Mouse (Mus musculus) spleen, adult 18-20 months (tissue): ENCODE results near the gene Elmo2.

Experiments used
- DNase-seq, 2 experiments: peaks; one replicate each; pipeline ENCODE4 v3.0.0; 2022; ENCODE audit warnings: mixed read lengths in 2 of 2

The Elmo2 gene

GRCm38 (mm10) chr2:165288315-165289031, 37.8 kb downstream of the Elmo2 start:
- DNase-seq: no peak

GRCm38 (mm10) chr2:165287202-165287984, 38.9 kb downstream of the Elmo2 start, which contains the start of gene Slc35c2:
Slc35c2 (minus strand) TSS chr2:165287869.
- DNase-seq: peak; percentile 78 to 93

GRCm38 (mm10) chr2:165286361-165287201, 39.7 kb downstream of the Elmo2 start:
- DNase-seq: peak; percentile 46 to 48

- peak; percentile 60 to 64 for DNase-seq
Measured at GRCm38 (mm10) chr2:165285621-165286020, 40.7 kb downstream of the Elmo2 start.

DNA sequence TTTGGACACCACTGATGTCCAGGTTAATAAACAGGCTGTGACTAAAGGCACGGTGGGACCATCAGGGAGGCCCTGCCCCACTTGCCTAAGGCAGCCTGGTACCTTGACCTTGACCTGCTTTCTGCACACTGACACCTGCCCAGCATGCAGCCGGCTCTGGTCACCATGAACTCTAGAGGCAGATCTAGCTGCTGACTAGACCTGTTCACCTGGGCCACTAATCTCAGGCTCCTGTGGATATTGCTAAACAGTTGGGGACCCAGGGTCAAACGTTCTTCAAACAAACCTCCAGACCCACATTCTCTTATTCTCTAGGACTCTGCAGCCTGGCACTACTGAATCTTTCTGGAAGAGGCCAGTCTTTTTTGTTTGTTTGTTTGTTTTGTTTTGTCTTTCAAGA, 41.2 kb downstream of the Elmo2 start:
- DNase-seq: no peak

- no peak for DNase-seq
Measured at GRCm38 (mm10) chr2:165284377-165284776, 41.9 kb downstream of the Elmo2 start.

DNA sequence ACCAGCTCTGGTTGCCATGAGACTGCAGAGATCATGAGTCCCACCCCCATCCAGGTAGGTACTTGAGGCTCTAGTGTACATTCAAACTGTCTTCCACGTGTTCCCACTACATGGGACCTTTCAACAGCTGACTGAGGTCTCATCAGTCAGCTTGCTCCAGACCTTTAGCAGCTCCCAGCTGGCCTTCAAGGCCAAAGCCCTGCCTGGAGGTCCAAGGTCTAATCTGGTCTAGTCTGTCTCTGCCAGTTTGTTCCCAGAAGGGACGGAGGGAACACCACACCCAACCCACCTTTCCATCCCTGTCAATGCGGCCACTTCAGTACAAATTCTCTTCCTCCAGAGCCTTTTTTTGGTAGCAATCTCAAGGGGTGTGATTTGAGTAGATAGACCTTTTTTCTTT, 42.6 kb downstream of the Elmo2 start:
- no peak for DNase-seq

DNA sequence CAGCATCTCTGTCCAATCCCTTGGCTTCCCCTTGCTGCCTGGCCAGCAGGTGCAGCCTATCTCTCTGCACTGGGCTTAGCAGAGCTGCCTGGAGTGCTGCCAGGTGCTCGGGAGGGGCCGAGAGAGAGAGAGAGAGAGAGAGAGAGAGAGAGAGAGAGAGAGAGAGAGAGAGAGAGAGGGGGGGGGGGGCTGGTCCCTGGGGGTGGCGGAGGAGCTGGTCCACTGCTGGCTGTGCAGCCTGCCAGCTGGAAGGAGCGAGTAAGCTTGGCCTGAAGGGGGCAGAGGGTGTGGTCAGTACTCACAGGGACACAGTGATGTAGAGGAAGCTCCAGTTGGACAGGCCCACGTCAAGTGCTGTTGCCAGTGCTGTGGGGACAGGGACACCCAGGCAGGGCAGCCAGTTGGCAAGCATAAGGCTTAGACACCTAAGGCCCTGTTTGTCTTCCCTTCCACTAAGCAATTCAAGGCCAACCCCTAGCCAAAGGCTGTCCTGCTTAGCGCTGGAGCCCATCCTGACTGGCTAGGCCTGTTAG, 44.4 kb downstream of the Elmo2 start:
- DNase-seq: no peak

GRCm38 (mm10) chr2:165279351-165279750, 46.9 kb downstream of the Elmo2 start:
- DNase-seq: no peak

GRCm38 (mm10) chr2:165277188-165277740, 49.0 kb downstream of the Elmo2 start:
- DNase-seq: no peak

DNA sequence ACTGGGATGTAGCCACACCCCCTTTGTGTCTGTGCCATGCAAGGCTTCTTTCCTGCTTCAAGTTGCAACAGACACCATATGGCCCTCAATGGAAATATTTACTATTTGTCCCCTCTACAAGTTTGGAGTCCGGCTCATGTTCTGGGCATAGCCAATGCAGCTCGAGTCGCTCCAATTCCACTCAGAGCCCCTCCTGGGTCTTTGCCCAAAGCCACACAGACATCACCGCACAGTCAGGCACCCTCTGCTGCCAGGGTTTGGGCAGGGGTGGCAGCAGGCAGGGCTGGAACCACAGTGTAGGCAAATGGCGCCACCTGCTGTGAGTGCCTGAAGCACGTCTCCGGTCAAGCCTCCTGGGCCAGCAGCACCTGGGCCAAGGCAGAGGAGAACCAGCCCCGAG, 50.5 kb downstream of the Elmo2 start:
- peak; percentile 48 to 67 for DNase-seq

DNA sequence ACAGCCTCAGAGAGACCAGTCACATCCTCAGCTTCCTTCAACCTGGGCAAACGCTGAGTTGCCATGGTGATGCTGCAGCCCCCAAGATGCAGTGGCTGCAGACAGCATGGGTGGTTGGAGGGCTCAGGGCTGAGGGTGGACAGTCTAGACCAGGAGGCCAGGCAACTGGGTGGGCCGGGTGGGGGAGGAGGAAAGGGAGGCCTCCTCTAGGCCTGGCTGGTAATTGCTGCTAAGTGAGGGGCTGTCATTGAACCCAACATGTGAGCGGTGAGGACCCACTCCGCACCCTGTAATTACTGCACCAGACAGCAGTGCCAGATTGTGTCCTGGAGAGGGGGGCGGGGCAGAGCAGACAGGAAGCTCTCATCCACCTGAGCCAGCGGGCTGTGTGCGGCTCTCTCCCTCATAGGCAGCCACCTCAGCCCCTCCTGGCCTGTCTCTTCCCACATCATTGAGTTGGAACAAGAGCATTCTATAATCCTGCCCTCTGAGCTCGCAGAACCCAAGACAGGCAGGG, 51.1 kb downstream of the Elmo2 start:
- no peak for DNase-seq

DNA sequence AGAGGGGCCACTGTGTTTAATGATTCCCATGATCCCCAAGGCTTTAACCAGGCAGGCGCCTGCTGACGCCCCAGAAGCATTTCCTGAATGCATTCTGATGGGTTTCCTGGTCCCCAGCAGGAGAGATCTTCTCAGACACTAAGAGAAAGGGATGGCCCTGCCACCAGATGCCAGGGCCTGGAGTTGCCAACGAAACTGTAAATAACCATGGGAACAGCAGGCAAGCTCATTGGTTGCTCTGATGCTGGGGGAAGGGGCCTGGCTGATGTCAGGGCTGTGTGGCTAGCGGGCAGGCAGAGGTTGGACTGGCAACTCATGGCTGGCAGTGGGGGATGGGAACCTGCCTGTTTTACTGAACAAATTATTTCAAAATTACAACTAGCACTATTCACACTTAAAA, 52.7 kb downstream of the Elmo2 start:
- DNase-seq: no peak

DNA sequence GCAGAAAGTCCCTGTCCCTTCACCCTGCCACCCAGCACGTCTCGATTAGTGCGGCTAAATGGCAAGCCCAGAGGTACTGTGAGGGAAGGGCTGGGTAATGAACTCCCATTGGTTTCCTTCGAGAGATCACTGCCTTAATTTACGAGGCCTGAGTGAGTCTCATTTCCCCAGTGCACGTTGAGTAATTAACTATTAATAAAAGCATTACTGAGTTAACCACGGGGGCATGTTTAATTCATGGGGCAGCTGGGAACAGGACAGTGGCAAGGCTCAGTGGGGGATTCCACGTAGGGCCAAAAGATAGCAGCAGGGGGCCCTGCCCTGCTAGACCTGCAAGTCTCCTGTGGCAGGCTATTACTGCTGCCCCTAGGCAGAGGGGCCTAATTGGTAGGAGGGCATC, 55.0 kb downstream of the Elmo2 start:
- no peak for DNase-seq

GRCm38 (mm10) chr2:165270858-165271257, 55.4 kb downstream of the Elmo2 start:
- DNase-seq: no peak

DNA sequence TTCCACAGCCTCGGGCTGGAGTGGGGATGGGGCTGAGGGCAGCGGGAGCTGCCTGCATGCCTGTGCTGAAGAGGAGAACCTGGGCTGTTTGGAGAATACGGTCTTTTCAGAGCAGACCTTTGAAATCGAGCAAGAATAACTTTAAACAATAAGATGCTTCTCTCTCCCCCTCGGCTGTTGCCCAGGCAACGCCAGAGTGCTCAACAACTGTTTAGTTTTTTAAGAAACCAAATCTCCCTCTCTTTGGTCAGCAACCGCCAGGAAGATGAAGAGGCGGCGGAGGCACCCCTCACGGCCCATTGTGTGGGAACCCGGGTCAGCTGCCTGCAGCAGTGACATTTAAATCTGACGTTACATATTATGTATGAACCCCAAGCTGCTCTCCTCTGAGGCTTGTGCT, 59.5 kb downstream of the Elmo2 start:
- DNase-seq: no peak

DNA sequence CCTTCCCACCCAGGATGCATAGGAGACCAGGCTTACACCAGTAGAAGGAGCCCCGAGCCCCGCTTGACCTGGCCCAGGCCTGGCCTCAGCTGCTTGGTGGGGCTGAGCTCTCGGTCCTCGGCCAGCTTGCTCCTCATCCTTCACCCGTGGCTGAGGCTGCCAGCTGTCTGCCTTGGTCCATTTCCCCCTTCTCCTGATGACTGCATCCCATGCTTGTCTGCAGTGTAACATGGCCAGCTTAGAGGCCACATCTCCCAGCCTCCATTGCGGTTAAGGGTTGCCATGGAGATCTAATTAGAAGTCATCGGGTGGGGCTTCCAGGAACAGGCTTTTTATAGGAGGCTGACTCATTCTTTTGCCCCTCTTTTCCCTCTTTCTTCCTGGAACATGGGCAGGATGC, 62.4 kb downstream of the Elmo2 start:
- no peak for DNase-seq

GRCm38 (mm10) chr2:165262274-165262990, 63.8 kb downstream of the Elmo2 start:
- no peak for DNase-seq

DNA sequence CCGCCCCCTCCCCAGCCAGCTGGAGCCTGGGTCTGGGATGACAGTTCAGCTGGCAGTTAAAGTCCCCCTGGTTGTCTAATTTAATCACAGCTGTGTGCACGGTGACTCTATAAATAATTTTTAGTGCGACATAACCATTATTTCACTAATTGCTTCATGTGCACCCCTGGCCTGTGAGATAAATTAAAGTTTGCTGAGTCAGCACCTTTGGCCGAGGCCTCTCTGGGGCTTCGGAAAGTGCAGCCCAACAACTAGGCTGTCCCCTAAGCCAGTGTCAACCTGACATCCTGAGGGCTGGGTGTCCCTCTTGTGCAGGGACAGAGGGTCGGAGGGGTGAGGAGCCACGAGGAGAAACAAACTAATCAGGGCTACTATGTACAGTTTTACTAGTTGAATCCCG, 66.4 kb downstream of the Elmo2 start:
- no peak for DNase-seq

DNA sequence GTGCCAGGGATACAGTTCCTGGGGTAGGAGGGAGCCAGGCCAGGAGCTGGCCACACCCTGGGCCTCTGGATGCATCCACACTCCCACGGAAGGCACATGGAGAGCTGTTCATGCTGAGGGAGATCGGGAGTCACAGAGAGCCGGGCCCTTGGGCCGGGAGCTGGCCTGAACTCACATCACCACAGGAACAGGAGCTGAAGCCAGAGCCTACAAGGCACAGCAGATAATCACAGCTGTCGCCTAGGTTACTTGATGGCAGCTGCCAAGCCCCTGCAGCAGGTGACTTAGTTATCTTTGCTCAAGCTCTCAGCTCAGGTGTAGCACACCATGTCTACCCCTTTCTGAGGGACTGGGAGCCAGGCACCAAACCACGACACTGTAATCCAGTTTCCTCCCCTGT, 68.0 kb downstream of the Elmo2 start:
- no peak for DNase-seq

DNA sequence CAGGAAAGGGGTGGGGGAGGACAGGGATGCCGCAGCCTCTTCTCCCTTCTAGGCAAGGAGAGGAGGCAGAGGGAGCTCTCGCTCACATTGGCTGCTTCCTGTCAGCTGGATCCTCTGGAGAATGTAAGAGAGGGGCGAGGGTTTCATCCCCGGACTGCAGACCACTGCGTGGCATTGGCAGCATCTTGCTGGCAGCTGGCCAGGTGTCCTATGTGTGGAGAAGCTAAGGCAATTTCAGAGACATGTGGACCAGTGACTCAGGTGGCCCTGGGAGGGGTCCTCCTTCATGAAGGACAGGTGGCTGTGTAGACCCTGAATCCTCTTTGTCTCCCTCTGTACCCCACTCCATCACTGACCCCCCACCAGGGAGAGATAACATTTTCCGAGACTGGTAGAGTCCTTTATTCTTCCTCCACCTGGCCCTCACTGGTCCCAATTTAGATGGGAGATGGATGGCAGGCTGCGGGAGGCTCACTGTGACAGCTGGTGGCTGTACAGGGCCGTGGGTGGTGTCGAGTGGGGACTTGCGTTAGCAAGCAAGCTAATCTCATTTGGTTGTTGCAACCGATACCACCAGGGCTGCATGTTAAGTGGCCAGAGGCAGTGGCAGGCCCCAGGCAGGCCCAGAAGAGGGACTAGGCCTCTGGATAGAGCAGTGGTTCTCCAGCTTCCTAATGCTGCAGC, 69.0 kb downstream of the Elmo2 start:
- no peak for DNase-seq
